Mouse (Mus musculus): ENCODE measurements around the gene Mt3. TPM values are rescaled to one million over a fixed set of nuclear protein-coding genes. Genes with fewer than 3 reads are reported as not detected.

Mt3 gene
- total RNA-seq (2023), result not detected

GRCm38 (mm10) chr8:94152513-94153300 lies at the start of gene Mt3:
TSS of gene Mt3 (plus strand) at chr8:94152607.

GRCm38 (mm10) chr8:94136933-94137332 lies 15.5 kb upstream of the Mt3 start, which contains the start of gene Mt4:
TSS of gene Mt4 (plus strand) at chr8:94137197.

GRCm38 (mm10) chr8:94172075-94172808 lies 19.8 kb downstream of the Mt3 start, which contains the start of gene Mt2:
TSS of gene Mt2 (plus strand) at chr8:94172664.

GRCm38 (mm10) chr8:94178857-94179712 lies 26.7 kb downstream of the Mt3 start, which contains the start of gene Mt1:
TSS of gene Mt1 (plus strand) at chr8:94179082.

Other genes starting within 250 kb of the Mt3 start
- 100 to 1,000 TPM; 106 to 112 TPM for gene Amfr, start 139.8 kb upstream of the Mt3 start, total RNA-seq (2023)
- 10 to 100 TPM; 23.2 to 32.0 TPM for gene Nudt21, start 115.6 kb upstream of the Mt3 start, total RNA-seq (2023)
- 10 to 100 TPM in 1 of 2 experiments, 1 to 10 TPM in 1; 9.3 to 11.7 TPM for gene Ogfod1, start 115.4 kb upstream of the Mt3 start, total RNA-seq (2023)
- gene Bbs2, start 53.7 kb upstream of the Mt3 start, total RNA-seq (2023), result 1 to 10 TPM; 2.4 to 3.5 TPM
- not detected for gene Mt4, start 15.4 kb upstream of the Mt3 start, total RNA-seq (2023)
- gene Mt2, start 20.1 kb downstream of the Mt3 start, total RNA-seq (2023), result 10 to 100 TPM in 1 of 2 experiments, 1 to 10 TPM in 1; 9.4 to 16.5 TPM
- gene Mt1, start 26.5 kb downstream of the Mt3 start, total RNA-seq (2023), result 10 to 100 TPM; 44.6 to 55.1 TPM
- gene Nup93, start 62.0 kb downstream of the Mt3 start, total RNA-seq (2023), result 10 to 100 TPM; 16.2 to 17.6 TPM
- 1 to 10 TPM; 1.4 to 1.5 TPM for gene Slc12a3, start 176.6 kb downstream of the Mt3 start, total RNA-seq (2023)
- gene Herpud1, start 233.8 kb downstream of the Mt3 start, total RNA-seq (2023), result 100 to 1,000 TPM; 145 TPM

Data from neutrophil, adult 59 days (primary cell).